Mouse (Mus musculus) v-Abl transformed pro-B cells (cell line): ENCODE measurements around the gene Kcnab1.

ENCODE experiments used
- in situ Hi-C, 2 experiments: fragments of 400-800 bp; cut with MboI; formaldehyde crosslinking; loops; one replicate each; pipeline ENCODE4 v1.15.1; 2025; ENCODE audit not compliant: unreplicated experiment in 2 of 2

Gene Kcnab1

GRCm38 (mm10) chr3:65108945-65109921 is at the start of gene Kcnab1:
Kcnab1 (plus strand) TSS chr3:65109384.
- in situ Hi-C loops: no loop called here

- in situ Hi-C loops: no loop called here
Observed at GRCm38 (mm10) chr3:65088295-65088694, 20.9 kb upstream of the Kcnab1 start.

GRCm38 (mm10) chr3:65104117-65104516 is 5.1 kb upstream of the Kcnab1 start:
- in situ Hi-C loops: no loop called here

GRCm38 (mm10) chr3:65110190-65110589 is 1.0 kb downstream of the Kcnab1 start:
- in situ Hi-C loops: no loop called here

- in situ Hi-C loops: no loop called here
Observed at GRCm38 (mm10) chr3:65111176-65111575, 2.0 kb downstream of the Kcnab1 start.

- in situ Hi-C loops: no loop called here
Observed at GRCm38 (mm10) chr3:65115164-65115563, 6.0 kb downstream of the Kcnab1 start.

GRCm38 (mm10) chr3:65116958-65117357 is 7.8 kb downstream of the Kcnab1 start:
- in situ Hi-C loops: no loop called here

- in situ Hi-C loops: no loop called here
Observed at GRCm38 (mm10) chr3:65117365-65117764, 8.2 kb downstream of the Kcnab1 start.

- in situ Hi-C loops: no loop called here
Observed at GRCm38 (mm10) chr3:65124975-65125374, 15.8 kb downstream of the Kcnab1 start.

- in situ Hi-C loops: no loop called here
Observed at GRCm38 (mm10) chr3:65129625-65130024, 20.4 kb downstream of the Kcnab1 start.

- in situ Hi-C loops: no loop called here
Observed at GRCm38 (mm10) chr3:65134931-65135330, 25.7 kb downstream of the Kcnab1 start.

- in situ Hi-C loops: no loop called here
Observed at GRCm38 (mm10) chr3:65136897-65137296, 27.7 kb downstream of the Kcnab1 start.

GRCm38 (mm10) chr3:65138739-65139138 is 29.6 kb downstream of the Kcnab1 start:
- in situ Hi-C loops: no loop called here

GRCm38 (mm10) chr3:65145152-65145551 is 36.0 kb downstream of the Kcnab1 start:
- in situ Hi-C loops: no loop called here

- in situ Hi-C loops: no loop called here
Observed at GRCm38 (mm10) chr3:65151808-65152207, 42.6 kb downstream of the Kcnab1 start.

GRCm38 (mm10) chr3:65172964-65173363 is 63.8 kb downstream of the Kcnab1 start:
- in situ Hi-C loops: no loop called here

GRCm38 (mm10) chr3:65174564-65174963 is 65.4 kb downstream of the Kcnab1 start:
- in situ Hi-C loops: no loop called here

- in situ Hi-C loops: no loop called here
Observed at GRCm38 (mm10) chr3:65175819-65176218, 66.6 kb downstream of the Kcnab1 start.

- in situ Hi-C loops: no loop called here
Observed at GRCm38 (mm10) chr3:65176846-65177245, 67.7 kb downstream of the Kcnab1 start.

- in situ Hi-C loops: no loop called here
Observed at GRCm38 (mm10) chr3:65187833-65188698, 78.9 kb downstream of the Kcnab1 start.

- in situ Hi-C loops: no loop called here
Observed at GRCm38 (mm10) chr3:65200611-65201010, 91.4 kb downstream of the Kcnab1 start.
